Mouse (Mus musculus) MEL (cell line): Measurements from ENCODE around the gene Higd1c. TPM values are rescaled to one million over a fixed set of nuclear protein-coding genes. Genes with fewer than 3 reads are reported as not detected.
"Not testable (repeated sequence)": the region's sequence is repeated elsewhere in the genome, so short reads cannot be mapped to it uniquely, and the experiment has no call there.

Experiments
- DNase-seq: peaks from one replicate; pipeline ENCODE4 v3.0.0; 2011; ENCODE audit warnings: low read depth, low spot score
- H3K27ac ChIP-seq: 2 replicates; pipeline ENCODE4 v1.5.1; 2012; ENCODE audit warnings: low read depth, mild to moderate bottlenecking, control low read depth, low read length, moderate library complexity; ENCODE audit not compliant: control insufficient read depth
- H3K27me3 ChIP-seq, 2 experiments: fragments of 150-350 bp in 1 of 2; sonication (generic) in 1 of 2; 2 replicates each; pipeline ENCODE4 v1.6.1; 2012; ENCODE audit warnings: low read length in 2 of 2, mild to moderate bottlenecking in 2 of 2, improper control_type of control experiment in 1 of 2, moderate library complexity in 1 of 2; ENCODE audit not compliant: insufficient read depth in 2 of 2, control insufficient read depth in 1 of 2
- H3K36me3 ChIP-seq, 2 experiments: 2 replicates each; pipeline ENCODE4 v1.6.1; 2012 to 2014; ENCODE audit warnings: low read length in 2 of 2, improper control_type of control experiment in 1 of 2, inconsistent platforms in 1 of 2, mild to moderate bottlenecking in 1 of 2; ENCODE audit not compliant: insufficient read depth in 2 of 2, control insufficient read depth in 1 of 2
- H3K4me1 ChIP-seq, 2 experiments: fragments of 150-350 bp in 1 of 2; sonication (generic) in 1 of 2; 2 replicates each; pipeline ENCODE4 v1.6.1; 2012; ENCODE audit warnings: low read length in 2 of 2, improper control_type of control experiment in 1 of 2, mild to moderate bottlenecking in 1 of 2; ENCODE audit not compliant: insufficient read depth in 2 of 2, control insufficient read depth in 1 of 2
- H3K4me3 ChIP-seq, 2 experiments: fragments of 150-350 bp in 1 of 2; sonication (generic) in 1 of 2; 2 replicates each; pipeline ENCODE4 v1.5.1; 2012; ENCODE audit warnings: low read depth in 2 of 2, low read length in 2 of 2, mild to moderate bottlenecking in 2 of 2, moderate library complexity in 2 of 2, control low read depth in 1 of 2, improper control_type of control experiment in 1 of 2; ENCODE audit not compliant: control insufficient read depth in 1 of 2, insufficient read depth in 1 of 2
- H3K79me2 ChIP-seq: 2 replicates; pipeline ENCODE4 v1.6.1; 2012; ENCODE audit warnings: mild to moderate bottlenecking, low read length, moderate library complexity; ENCODE audit not compliant: control insufficient read depth, poor library complexity, insufficient read depth
- H3K9ac ChIP-seq: 2 replicates; pipeline ENCODE4 v1.6.1; 2012; ENCODE audit warnings: low read depth, mild to moderate bottlenecking, control low read depth, low read length, moderate library complexity; ENCODE audit not compliant: control insufficient read depth, poor library complexity, severe bottlenecking
- H3K9me3 ChIP-seq: fragments of 150-350 bp; sonication (generic); replicated peaks from 2 replicates; pipeline ENCODE4 v1.6.1; 2012; ENCODE audit warnings: mild to moderate bottlenecking, low read length, improper control_type of control experiment, moderate library complexity; ENCODE audit not compliant: insufficient read depth
- BHLHE40 ChIP-seq: IDR thresholded peaks from 2 replicates; pipeline ENCODE4 v1.6.1; 2012; ENCODE audit warnings: low read depth, mild to moderate bottlenecking, inconsistent platforms, low read length, improper control_type of control experiment, borderline replicate concordance
- CTCF ChIP-seq, 3 experiments: IDR thresholded peaks in 2 of 3; conservative IDR thresholded peaks in 1 of 3; 2 replicates each; pipeline ENCODE4 v1.5.1; 2011 to 2012; ENCODE audit warnings: low read length in 3 of 3, low read depth in 2 of 3, mild to moderate bottlenecking in 2 of 3, improper control_type of control experiment in 1 of 3, inconsistent platforms in 1 of 3, mixed read lengths in 1 of 3, moderate library complexity in 1 of 3; ENCODE audit not compliant: control insufficient read depth in 1 of 3, insufficient read depth in 1 of 3, poor library complexity in 1 of 3, severe bottlenecking in 1 of 3
- EP300 ChIP-seq, 2 experiments: IDR thresholded peaks; 2 replicates each; pipeline ENCODE4 v1.6.1; 2011; ENCODE audit warnings: improper control_type of control experiment in 2 of 2, low read length in 2 of 2, low read depth in 1 of 2, mild to moderate bottlenecking in 1 of 2
- GABPA ChIP-seq: IDR thresholded peaks from 2 replicates; pipeline ENCODE4 v1.6.1; 2012; ENCODE audit warnings: low read depth, mild to moderate bottlenecking, inconsistent platforms, low read length, improper control_type of control experiment, moderate library complexity
- HCFC1 ChIP-seq: IDR thresholded peaks from 2 replicates; pipeline ENCODE4 v1.6.1; 2012; ENCODE audit warnings: low read depth, mild to moderate bottlenecking, inconsistent platforms, low read length, improper control_type of control experiment, moderate library complexity
- JUND ChIP-seq: IDR thresholded peaks from 2 replicates; pipeline ENCODE4 v1.6.1; 2011; ENCODE audit warnings: low read depth, mild to moderate bottlenecking, improper control_type of control experiment, low read length
- MAX ChIP-seq: IDR thresholded peaks from 2 replicates; pipeline ENCODE4 v1.6.1; 2011; ENCODE audit warnings: low read length, improper control_type of control experiment
- MEF2A ChIP-seq: IDR thresholded peaks from 2 replicates; pipeline ENCODE4 v1.6.1; 2014; ENCODE audit warnings: low read depth, mild to moderate bottlenecking, inconsistent platforms, low read length, improper control_type of control experiment; ENCODE audit not compliant: poor library complexity, insufficient replicate concordance, severe bottlenecking; ENCODE audit errors: extremely low read depth
- MYB ChIP-seq: IDR thresholded peaks from 2 replicates; pipeline ENCODE4 v1.6.1; 2011; ENCODE audit warnings: mild to moderate bottlenecking, low read depth, low read length, improper control_type of control experiment
- NRF1 ChIP-seq: IDR thresholded peaks from 2 replicates; pipeline ENCODE4 v1.6.1; 2014; ENCODE audit warnings: low read depth, mild to moderate bottlenecking, inconsistent platforms, low read length, improper control_type of control experiment, moderate library complexity; ENCODE audit not compliant: poor library complexity, insufficient read depth, severe bottlenecking
- POLR2AphosphoS5 ChIP-seq: IDR thresholded peaks from 2 replicates; pipeline ENCODE4 v1.6.1; 2012; ENCODE audit warnings: low read depth, borderline replicate concordance, mild to moderate bottlenecking, inconsistent platforms, low read length, moderate library complexity, mixed read lengths
- SMC3 ChIP-seq: IDR thresholded peaks from 2 replicates; pipeline ENCODE4 v1.6.1; 2011; ENCODE audit warnings: low read depth, low read length, improper control_type of control experiment
- ZKSCAN1 ChIP-seq: IDR thresholded peaks from 2 replicates; pipeline ENCODE4 v1.6.1; 2012; ENCODE audit warnings: low read depth, mild to moderate bottlenecking, inconsistent platforms, low read length, improper control_type of control experiment, moderate library complexity
- ZMIZ1 ChIP-seq: IDR thresholded peaks from 2 replicates; pipeline ENCODE4 v1.6.1; 2012; ENCODE audit warnings: low read depth, mild to moderate bottlenecking, inconsistent platforms, low read length, improper control_type of control experiment, moderate library complexity
- polyA plus RNA-seq, 2 experiments: library from polyadenylated mRNA; stranded (reverse) in 1 of 2; unstranded in 1 of 2; fragments of >175 nt in 1 of 2; fragments of >200 nt in 1 of 2; gene quantifications; 2 replicates each; pipeline versions ENCODE4 v1.2.1 to v1.2.4; 2012; ENCODE audit warnings: low replicate concordance in 2 of 2, low read depth in 1 of 2; ENCODE audit not compliant: insufficient read length in 2 of 2, insufficient read depth in 1 of 2, missing spikeins in 1 of 2
- total RNA-seq: library from RNA; depleted of rRNA; stranded (reverse); fragments of 300-350 nt; gene quantifications from 2 replicates; pipeline ENCODE4 v1.2.3, GENCODE M21; 2012

The Higd1c gene
- total and polyA plus RNA-seq, 3 experiments = not detected

GRCm38 (mm10) chr15:100351501-100352060 is 12.8 kb upstream of the Higd1c start:
- H3K9ac ChIP-seq = no peak overlapping the region
- H3K4me3 ChIP-seq = no peak overlapping the region
- H3K79me2 ChIP-seq = no peaks in the 10 kb centered on the region
- no peak overlapping the region for H3K27ac ChIP-seq
- no peak for DNase-seq
- H3K27me3 ChIP-seq = peaks cover 2 to 12% of the 10 kb centered on the region in 2 experiments; a peak in 3 of 4 replicates
- no peak for TF ChIP-seq NRF1
- TF ChIP-seq POLR2AphosphoS5 = no peak
- no peak for TF ChIP-seq ZMIZ1
- no peak for TF ChIP-seq EP300 (IDR thresholded peaks at IDR 0.05; ENCODE audit: low read depth in 1 of 2, low read length in 2 of 2)
- no peak for TF ChIP-seq MAX
- TF ChIP-seq ZKSCAN1 = no peak
- no peaks in the 10 kb centered on the region for H3K4me1 ChIP-seq
- H3K36me3 ChIP-seq = no peaks in the 10 kb centered on the region
- no peaks in the 10 kb centered on the region for H3K9me3 ChIP-seq

- no peaks in the 10 kb centered on the region for H3K4me1 ChIP-seq
- H3K9ac ChIP-seq = no peak within 1 kb of the TSS
- TF ChIP-seq MYB = no peak
- no peak for TF ChIP-seq MEF2A
- no peak for TF ChIP-seq GABPA
- no peak for TF ChIP-seq HCFC1
- TF ChIP-seq BHLHE40 = no peak
- no peak for TF ChIP-seq CTCF (IDR thresholded peaks at IDR 0.05 in 2 of 3, conservative IDR thresholded peaks at IDR 0.05 in 1 of 3; ENCODE audit: control insufficient read depth in 1 of 3, insufficient read depth in 1 of 3, low read depth in 2 of 3, low read length in 3 of 3, poor library complexity in 1 of 3, severe bottlenecking in 1 of 3)
- TF ChIP-seq SMC3 = no peak
- TF ChIP-seq JUND = no peak
- DNase-seq = no peak
- no peak within 1 kb of the TSS for H3K27ac ChIP-seq
- H3K4me3 ChIP-seq = no peak within 1 kb of the TSS
- H3K27me3 ChIP-seq = peaks cover 2 to 12% of the 10 kb centered on the region in 2 experiments; a peak in 3 of 4 replicates
- H3K9me3 ChIP-seq = no peaks in the 10 kb centered on the region
- H3K36me3 ChIP-seq = no peaks in the 10 kb centered on the region
- no peaks in the 10 kb centered on the region for H3K79me2 ChIP-seq
Observed at GRCm38 (mm10) chr15:100352711-100353250, 11.6 kb upstream of the Higd1c start, which contains the start of the genes Methig1 and Mettl7a2. Gene Methig1, plus strand, starts transcription at chr15:100353149. Gene Mettl7a2, plus strand, starts transcription at chr15:100353200.

- H3K9ac ChIP-seq, H3K27ac ChIP-seq, DNase-seq, H3K9me3 ChIP-seq, H3K36me3 ChIP-seq, H3K4me3 ChIP-seq, H3K79me2 ChIP-seq, H3K4me1 ChIP-seq: not testable (repeated sequence)
- peaks cover 2 to 12% of the 10 kb centered on the region in 2 experiments; a peak in 3 of 4 replicates for H3K27me3 ChIP-seq
Observed at GRCm38 (mm10) chr15:100353399-100353798, 10.9 kb upstream of the Higd1c start.
